Mouse (Mus musculus) hindbrain, embryonic 16.5 days (tissue): ENCODE data around the gene Hck. TPM values are rescaled to one million over a fixed set of nuclear protein-coding genes. Genes with fewer than 3 reads are reported as not detected.

Experiments
- ATAC-seq: fragments of 200-750 bp; cut with Nextera tagmentation; 2 replicates; pipeline ENCODE4 v1.8.0; 2017; ENCODE audit warnings: moderate TSS enrichment, moderate library complexity
- H3K27ac ChIP-seq: fragments of 300-500 bp; sonication (generic); 2 replicates; pipeline ENCODE4 v1.5.1; 2014; ENCODE audit warnings: low read depth, mild to moderate bottlenecking, control low read depth, low read length, moderate library complexity
- H3K27me3 ChIP-seq: fragments of 300-500 bp; sonication (generic); replicated peaks from 2 replicates; pipeline ENCODE4 v1.6.1; 2014; ENCODE audit warnings: low read length; ENCODE audit not compliant: control insufficient read depth, insufficient read depth
- H3K36me3 ChIP-seq: fragments of 300-500 bp; sonication (generic); 2 replicates; pipeline ENCODE4 v1.6.1; 2014; ENCODE audit warnings: mild to moderate bottlenecking, low read length, moderate library complexity, mixed read lengths; ENCODE audit not compliant: control insufficient read depth, insufficient read depth
- H3K4me1 ChIP-seq: fragments of 300-500 bp; sonication (generic); 2 replicates; pipeline ENCODE4 v1.6.1; 2014; ENCODE audit warnings: low read depth, low read length; ENCODE audit not compliant: control insufficient read depth, insufficient read depth
- H3K4me2 ChIP-seq: fragments of 300-500 bp; sonication (generic); 2 replicates; pipeline ENCODE4 v1.6.1; 2014; ENCODE audit warnings: mild to moderate bottlenecking, low read length, control low read depth, moderate library complexity
- H3K4me3 ChIP-seq: fragments of 300-500 bp; sonication (generic); 2 replicates; pipeline ENCODE4 v1.5.1; 2014; ENCODE audit warnings: mild to moderate bottlenecking, low read length, control low read depth, moderate library complexity
- H3K9ac ChIP-seq: fragments of 300-500 bp; sonication (generic); 2 replicates; pipeline ENCODE4 v1.6.1; 2014; ENCODE audit warnings: low read depth, mild to moderate bottlenecking, control low read depth, low read length, moderate library complexity
- H3K9me3 ChIP-seq: fragments of 300-500 bp; sonication (generic); 2 replicates; pipeline ENCODE4 v1.6.1; 2014; ENCODE audit warnings: mild to moderate bottlenecking, low read length, moderate library complexity; ENCODE audit not compliant: control insufficient read depth
- WGBS: fragments of 180-500 bp; shearing (Covaris S2); extraction: QIAGEN DNeasy Blood & Tissue Kit; methylation state at CpG from one replicate; pipeline ENCODE4 v1.1.7; 2014; 5-methylcytosine and 5-hydroxymethylcytosine counted together
- polyA plus RNA-seq: library from polyadenylated mRNA; unstranded; fragments of >200 nt; fragmentation: Nextera tagmentation; extraction: Ambion mirVana; gene quantifications from 2 replicates; pipeline ENCODE4 v1.2.1, GENCODE M21; 2015

Hck gene
- polyA plus RNA-seq, 1 experiment from 2014 or later: 5.3 TPM

- H3K9ac ChIP-seq: no peak overlapping the region
- H3K4me2 ChIP-seq: no peak overlapping the region
- no peaks in the 10 kb centered on the region for H3K36me3 ChIP-seq
- 89% methylated on average over 10 of the region's 10 CpGs for WGBS
- no peaks in the 10 kb centered on the region for H3K27me3 ChIP-seq
- no peaks in the 10 kb centered on the region for H3K9me3 ChIP-seq
- H3K4me1 ChIP-seq: no peaks in the 10 kb centered on the region
- H3K4me3 ChIP-seq: no peak overlapping the region
- H3K27ac ChIP-seq: no peak overlapping the region
- no peak for ATAC-seq
Measured at GRCm38 (mm10) chr2:153087091-153087490, 21.2 kb upstream of the Hck start.

- Histone ChIP-seq H3K36me3 (no peaks in the 10 kb centered on the region), H3K4me3 (no peak overlapping the region), H3K27ac (no peak overlapping the region), H3K9ac (no peak overlapping the region), H3K9me3 (no peaks in the 10 kb centered on the region), H3K27me3 (no peaks in the 10 kb centered on the region), H3K4me2 (no peak overlapping the region), H3K4me1 (no peaks in the 10 kb centered on the region)
- WGBS: 64% methylated on average over 2 of the region's 2 CpGs
- no peak for ATAC-seq
Measured at GRCm38 (mm10) chr2:153089316-153089715, 19.0 kb upstream of the Hck start.

DNA sequence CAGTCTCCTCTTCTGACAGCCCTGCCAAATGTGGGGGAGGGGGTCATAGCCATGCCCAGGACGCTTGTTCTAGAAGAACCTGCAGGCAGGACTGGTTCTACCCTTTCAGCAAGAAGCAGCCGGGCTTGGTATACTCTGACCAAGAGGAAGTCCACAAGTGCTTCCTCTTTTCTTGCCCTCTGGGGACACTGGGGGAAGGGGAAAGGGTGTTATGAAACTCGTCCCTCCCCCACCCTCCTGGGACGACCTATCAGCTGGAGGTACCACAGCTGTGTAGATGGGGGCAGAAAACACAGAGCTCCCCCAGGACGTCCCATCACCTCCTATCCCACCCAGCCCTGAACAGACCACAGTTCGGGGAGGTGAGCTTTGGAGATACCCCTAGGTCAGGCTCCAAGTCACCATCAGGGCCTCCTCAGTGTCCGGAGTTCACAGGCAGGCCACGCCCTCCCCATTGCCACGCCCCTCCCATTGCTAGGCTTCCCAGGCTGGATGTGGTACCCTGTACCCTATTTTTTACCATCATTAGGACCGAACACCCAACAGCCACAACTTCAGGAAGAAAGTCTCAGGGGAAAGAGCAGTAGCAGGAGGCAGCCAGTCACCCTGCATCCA is 17.6 kb upstream of the Hck start:
- Histone ChIP-seq H3K36me3 (no peaks in the 10 kb centered on the region), H3K9me3 (no peaks in the 10 kb centered on the region), H3K4me2 (no peak overlapping the region), H3K4me1 (no peaks in the 10 kb centered on the region), H3K4me3 (no peak overlapping the region), H3K27ac (no peak overlapping the region), H3K9ac (no peak overlapping the region), H3K27me3 (no peaks in the 10 kb centered on the region)
- ATAC-seq: no peak
- 45% methylated on average over 10 of the region's 10 CpGs for WGBS

DNA sequence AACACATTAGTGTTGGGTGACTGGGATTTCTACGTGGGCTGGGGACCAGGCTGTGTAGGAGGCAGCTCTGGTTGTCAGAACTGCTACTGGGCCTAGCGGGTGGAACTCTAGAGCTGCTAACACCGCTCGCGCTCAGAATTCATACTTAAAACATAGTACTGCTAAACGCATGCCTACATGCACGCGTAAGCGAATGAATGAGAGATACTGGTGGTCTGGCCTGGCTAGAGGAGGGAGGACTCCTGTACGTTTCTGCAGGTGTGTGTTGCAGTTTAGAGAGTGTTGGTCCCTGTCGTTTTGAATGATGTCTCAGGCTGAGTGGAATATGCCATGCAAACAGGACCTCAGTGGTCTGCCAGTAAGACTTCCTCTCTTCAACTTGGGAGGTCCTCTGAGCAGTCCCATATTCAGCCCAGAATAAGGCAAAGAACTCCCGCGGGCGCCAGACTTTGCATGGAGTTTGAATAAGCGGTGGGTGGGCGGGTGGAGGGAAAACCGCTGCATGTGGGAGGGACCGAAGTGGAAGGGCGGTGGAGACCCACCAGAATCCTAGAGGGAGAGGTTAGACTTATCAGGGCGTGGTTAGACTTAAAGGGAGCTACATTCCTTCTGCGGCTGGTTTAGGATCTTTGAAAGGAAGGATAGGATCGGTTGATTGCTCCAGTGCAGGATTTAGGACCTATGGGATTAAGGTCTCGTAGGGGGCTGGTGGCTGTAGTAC is 1.1 kb upstream of the Hck start:
- peak overlapping the region; percentile 90 for H3K4me2 ChIP-seq
- 0 out of 2 replicates have a peak, but pooled peaks have one; percentile 27 for ATAC-seq
- H3K27me3 ChIP-seq: peaks cover 20% of the 10 kb centered on the region

GRCm38 (mm10) chr2:153107802-153108201 is 466 bp upstream of the Hck start:
- H3K9me3 ChIP-seq: no peaks in the 10 kb centered on the region
- H3K4me2 ChIP-seq: peak overlapping the region; percentile 90
- no peaks in the 10 kb centered on the region for H3K36me3 ChIP-seq
- peak overlapping the region; percentile 52 for H3K4me3 ChIP-seq
- H3K27me3 ChIP-seq: peaks cover 20% of the 10 kb centered on the region
- no peak overlapping the region for H3K27ac ChIP-seq
- 5% methylated on average over 15 of the region's 15 CpGs for WGBS
- H3K9ac ChIP-seq: no peak overlapping the region
- no peak for ATAC-seq
- peaks cover 5% of the 10 kb centered on the region for H3K4me1 ChIP-seq

More for the DNA sequence above, 1.1 kb upstream of the Hck start:
- no peaks in the 10 kb centered on the region for H3K9me3 ChIP-seq
- 33% methylated on average over 23 of the region's 23 CpGs for WGBS
- H3K4me3 ChIP-seq: no peak overlapping the region
- H3K27ac ChIP-seq: no peak overlapping the region
- no peaks in the 10 kb centered on the region for H3K36me3 ChIP-seq
- no peak overlapping the region for H3K9ac ChIP-seq
- H3K4me1 ChIP-seq: peaks cover 5% of the 10 kb centered on the region

GRCm38 (mm10) chr2:153109596-153109995 is 1.3 kb downstream of the Hck start:
- peaks cover 20% of the 10 kb centered on the region for H3K27me3 ChIP-seq
- H3K4me2 ChIP-seq: no peak overlapping the region
- WGBS: 76% methylated on average over 7 of the region's 7 CpGs
- H3K36me3 ChIP-seq: no peaks in the 10 kb centered on the region
- ATAC-seq: no peak
- no peak overlapping the region for H3K27ac ChIP-seq
- peaks cover 5% of the 10 kb centered on the region for H3K4me1 ChIP-seq
- H3K9me3 ChIP-seq: no peaks in the 10 kb centered on the region
- H3K9ac ChIP-seq: no peak overlapping the region
- H3K4me3 ChIP-seq: no peak overlapping the region

DNA sequence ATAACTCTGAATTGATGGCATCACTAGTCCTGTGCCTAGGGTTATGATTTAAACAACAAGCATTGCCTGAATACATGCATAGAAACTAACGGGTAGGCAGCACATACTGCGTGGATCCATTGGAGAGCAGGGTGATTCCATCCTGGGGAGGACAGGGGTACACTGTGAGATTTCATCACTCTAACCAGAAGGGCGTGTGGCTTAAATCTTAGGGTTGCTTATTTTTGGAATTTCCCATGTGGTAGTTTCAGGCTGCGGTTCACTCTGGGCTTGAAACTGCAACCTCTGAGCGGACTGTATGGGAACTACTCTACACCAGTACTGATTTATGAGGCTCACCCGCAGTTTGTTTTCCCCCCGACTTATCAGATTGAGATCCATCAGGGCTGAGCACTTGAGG is 3.0 kb downstream of the Hck start:
- no peak for ATAC-seq
- H3K9ac ChIP-seq: no peak overlapping the region
- peaks cover 20% of the 10 kb centered on the region for H3K27me3 ChIP-seq
- H3K4me3 ChIP-seq: no peak overlapping the region
- no peak overlapping the region for H3K4me2 ChIP-seq
- H3K9me3 ChIP-seq: no peaks in the 10 kb centered on the region
- peaks cover 5% of the 10 kb centered on the region for H3K4me1 ChIP-seq
- H3K36me3 ChIP-seq: no peaks in the 10 kb centered on the region
- WGBS: 91% methylated on average over 7 of the region's 7 CpGs
- H3K27ac ChIP-seq: no peak overlapping the region

DNA sequence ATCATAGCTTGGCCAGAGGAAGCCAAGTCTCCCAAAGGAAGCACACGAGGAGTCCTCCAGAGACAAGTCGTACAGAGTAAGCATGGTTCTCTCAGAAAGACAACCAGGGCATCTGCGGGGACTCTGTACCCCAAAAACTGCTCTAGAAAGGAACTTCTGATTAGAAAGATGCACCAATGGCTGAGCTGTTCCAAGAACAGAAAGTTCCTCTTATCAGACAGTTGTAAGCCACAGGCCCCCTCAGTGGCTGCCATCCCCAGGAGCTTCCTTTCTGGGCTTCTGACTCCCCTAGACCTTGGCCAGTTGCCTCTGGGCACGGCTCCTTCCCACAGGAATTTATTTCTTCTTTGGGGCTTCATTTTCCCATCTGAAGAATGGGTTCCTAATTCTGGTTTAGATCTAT is 7.4 kb downstream of the Hck start:
- ATAC-seq: no peak
- Histone ChIP-seq H3K4me3 (no peak overlapping the region), H3K27ac (no peak overlapping the region), H3K4me2 (no peak overlapping the region), H3K27me3 (peaks cover 2% of the 10 kb centered on the region), H3K9ac (no peak overlapping the region), H3K4me1 (no peaks in the 10 kb centered on the region), H3K36me3 (no peaks in the 10 kb centered on the region), H3K9me3 (no peaks in the 10 kb centered on the region)
- WGBS: 77% methylated on average over 4 of the region's 4 CpGs

DNA sequence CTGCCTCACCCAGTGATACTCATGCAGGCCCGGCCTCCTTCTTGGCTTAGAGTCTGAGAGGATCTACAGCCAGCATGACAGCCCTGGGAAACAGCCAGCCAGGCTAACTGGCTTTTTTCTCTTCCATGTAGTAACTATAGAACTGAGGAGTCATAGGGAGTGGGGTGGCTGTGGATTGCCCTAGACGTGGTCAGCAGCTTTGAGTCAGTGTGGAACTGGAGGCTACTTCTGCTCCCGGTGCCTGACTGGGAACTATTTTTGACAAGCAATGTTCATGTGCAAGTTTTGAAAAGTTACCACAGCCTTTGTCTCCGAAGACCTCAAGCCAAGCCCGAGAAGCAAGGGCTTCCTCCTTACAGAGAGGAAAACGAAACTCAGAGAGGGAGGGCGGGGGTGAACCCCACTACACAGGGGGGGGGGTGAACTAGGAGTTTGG is 8.8 kb downstream of the Hck start:
- no peak overlapping the region for H3K27ac ChIP-seq
- ATAC-seq: no peak
- no peak overlapping the region for H3K9ac ChIP-seq
- no peaks in the 10 kb centered on the region for H3K27me3 ChIP-seq
- H3K4me2 ChIP-seq: no peak overlapping the region
- no peaks in the 10 kb centered on the region for H3K4me1 ChIP-seq
- no peaks in the 10 kb centered on the region for H3K36me3 ChIP-seq
- 82% methylated on average over 7 of the region's 7 CpGs for WGBS
- H3K4me3 ChIP-seq: no peak overlapping the region
- no peaks in the 10 kb centered on the region for H3K9me3 ChIP-seq
